Mouse (Mus musculus): Measurements from ENCODE around the gene Bcl11a. TPM values are rescaled to one million over a fixed set of nuclear protein-coding genes. Genes with fewer than 3 reads are reported as not detected.
A peak's percentile ranks its signal among the peaks of the same experiment; 100 is the strongest.

Gene Bcl11a
- polyA plus RNA-seq, 1 experiment = 10.4 TPM

DNA sequence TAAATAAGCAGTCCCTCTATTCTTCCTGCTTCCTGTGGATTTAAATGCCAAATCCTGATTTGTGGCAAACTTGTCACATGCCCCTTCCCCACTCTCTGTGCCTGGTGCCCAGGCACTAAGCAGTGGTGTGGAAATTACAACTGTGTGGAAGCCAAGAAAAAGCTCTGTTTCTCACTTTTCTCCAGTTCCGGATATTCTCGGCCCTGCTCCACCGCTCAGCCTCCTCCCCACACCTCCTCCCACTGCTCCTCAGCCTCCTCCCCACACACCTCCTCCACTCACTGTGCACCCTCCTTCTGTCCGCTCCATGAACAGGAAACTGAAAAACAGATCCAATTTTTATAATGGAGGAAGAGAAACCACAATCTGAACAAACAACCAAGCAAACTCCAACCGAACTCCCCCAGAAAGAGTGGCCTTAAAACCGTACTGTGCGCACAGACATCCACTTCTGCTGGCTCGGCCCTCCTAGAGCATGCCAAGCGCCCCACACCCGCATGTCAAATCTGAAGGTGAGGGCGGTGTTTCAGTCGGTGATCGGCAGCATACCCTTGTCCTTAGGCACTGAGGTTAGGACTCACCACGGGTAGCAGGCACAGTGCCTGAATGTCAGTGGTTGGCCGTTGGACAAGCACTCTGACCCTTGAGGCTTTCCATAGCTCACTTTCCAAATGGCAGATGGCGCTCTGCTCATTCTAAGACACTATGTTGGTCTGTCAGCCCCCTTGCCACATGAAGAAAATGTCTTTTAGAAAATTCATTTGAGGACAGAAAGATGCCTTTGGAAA is 66.5 kb downstream of the Bcl11a start:
- Histone ChIP-seq H3K27me3 (ENCODE audit: control insufficient read depth, insufficient read depth, low read length) (no peaks in the 10 kb centered on the region), H3K4me3 (replicated peaks; ENCODE audit: insufficient read depth, low read depth, low read length) (peak overlapping the region; percentile 31), H3K4me1 (ENCODE audit: control insufficient read depth, insufficient read depth, low read length) (peaks cover 6% of the 10 kb centered on the region), H3K27ac (ENCODE audit: insufficient read depth, low read length) (no peak overlapping the region)
- TF ChIP-seq CTCF (IDR thresholded peaks at IDR 0.05; ENCODE audit: borderline replicate concordance, insufficient read depth, low read depth, low read length) = no peak
- no peak for TF ChIP-seq POLR2A (IDR thresholded peaks at IDR 0.05; ENCODE audit: borderline replicate concordance, insufficient read depth, low read length)
- 11% methylated on average over 16 of the region's 16 CpGs for WGBS
- DNase-seq = peak; percentile 68 to 69

DNA sequence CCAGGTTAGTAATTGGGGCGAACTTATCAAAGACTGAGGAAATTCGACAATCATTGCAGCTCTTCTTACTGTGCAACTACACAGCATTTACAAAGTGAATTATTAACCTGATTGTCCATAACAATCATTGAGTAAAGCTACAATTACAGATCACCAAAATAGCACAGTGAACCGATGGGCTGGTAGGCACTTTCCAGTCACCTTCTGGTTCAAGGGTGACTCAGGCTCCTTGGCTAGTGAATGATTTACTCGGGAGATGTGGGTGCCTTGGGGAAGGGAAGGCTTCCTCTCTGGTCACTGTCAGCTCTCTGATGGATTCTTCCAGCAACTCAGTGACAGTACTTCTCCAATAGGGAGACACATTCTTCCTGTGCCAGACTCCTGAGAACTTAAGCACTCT is 68.2 kb downstream of the Bcl11a start:
- Histone ChIP-seq H3K27ac (ENCODE audit: insufficient read depth, low read length) (no peak overlapping the region), H3K27me3 (ENCODE audit: control insufficient read depth, insufficient read depth, low read length) (no peaks in the 10 kb centered on the region), H3K4me1 (ENCODE audit: control insufficient read depth, insufficient read depth, low read length) (peaks cover 6% of the 10 kb centered on the region), H3K4me3 (replicated peaks; ENCODE audit: insufficient read depth, low read depth, low read length) (no peak overlapping the region)
- TF ChIP-seq POLR2A (IDR thresholded peaks at IDR 0.05; ENCODE audit: borderline replicate concordance, insufficient read depth, low read length) (no peak), CTCF (IDR thresholded peaks at IDR 0.05; ENCODE audit: borderline replicate concordance, insufficient read depth, low read depth, low read length) (no peak)
- no peak for DNase-seq
- 98% methylated on average over 4 of the region's 4 CpGs for WGBS

DNA sequence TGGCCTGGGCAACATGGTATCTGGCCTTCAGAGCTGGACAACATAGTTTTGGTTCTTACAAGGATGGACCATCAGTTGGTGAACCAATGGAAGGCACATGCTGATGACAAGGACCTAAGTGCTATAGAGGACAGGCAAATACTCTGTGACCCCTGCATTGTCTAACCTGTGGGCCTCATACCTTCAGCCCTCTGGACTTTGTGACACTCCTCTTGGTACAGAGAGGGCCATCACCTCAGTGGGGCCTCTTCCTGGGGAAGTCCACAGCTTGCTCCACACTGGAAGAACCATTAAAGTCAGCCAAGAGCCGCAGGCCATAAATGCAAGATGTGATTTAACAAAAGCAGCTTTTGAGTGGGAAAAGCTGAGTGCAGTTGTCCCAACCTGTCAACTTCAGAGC is 68.6 kb downstream of the Bcl11a start:
- no peak for DNase-seq
- no peak overlapping the region for H3K27ac ChIP-seq (ENCODE audit: insufficient read depth, low read length)
- no peak overlapping the region for H3K4me3 ChIP-seq (replicated peaks; ENCODE audit: insufficient read depth, low read depth, low read length)
- peaks cover 6% of the 10 kb centered on the region for H3K4me1 ChIP-seq (ENCODE audit: control insufficient read depth, insufficient read depth, low read length)
- TF ChIP-seq CTCF (IDR thresholded peaks at IDR 0.05; ENCODE audit: borderline replicate concordance, insufficient read depth, low read depth, low read length) (no peak), POLR2A (IDR thresholded peaks at IDR 0.05; ENCODE audit: borderline replicate concordance, insufficient read depth, low read length) (no peak)
- no peaks in the 10 kb centered on the region for H3K27me3 ChIP-seq (ENCODE audit: control insufficient read depth, insufficient read depth, low read length)
- WGBS = 96% methylated on average over 1 of the region's 1 CpGs

DNA sequence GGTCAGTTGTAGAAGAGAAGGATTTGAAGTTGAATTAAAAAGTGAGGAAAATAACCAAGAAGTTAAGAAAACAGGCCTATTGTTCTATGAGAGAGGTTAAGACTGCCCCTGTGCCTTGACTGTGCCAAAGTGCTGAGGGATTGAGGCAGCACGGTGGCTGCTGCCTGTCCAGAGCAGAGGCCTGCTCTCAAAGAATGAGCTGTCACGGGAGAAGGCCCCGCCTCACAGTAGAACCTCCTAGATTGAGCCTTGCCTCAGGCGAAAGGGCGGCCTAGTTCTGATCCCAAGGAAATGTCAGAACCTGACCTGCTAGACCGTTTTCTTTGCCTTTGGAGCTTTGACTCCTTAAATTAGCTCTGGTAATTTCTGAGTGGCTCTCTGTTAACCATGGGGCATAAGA is 69.8 kb downstream of the Bcl11a start:
- H3K4me3 ChIP-seq (replicated peaks; ENCODE audit: insufficient read depth, low read depth, low read length) = no peak overlapping the region
- no peak overlapping the region for H3K27ac ChIP-seq (ENCODE audit: insufficient read depth, low read length)
- TF ChIP-seq POLR2A (IDR thresholded peaks at IDR 0.05; ENCODE audit: borderline replicate concordance, insufficient read depth, low read length) (no peak), CTCF (IDR thresholded peaks at IDR 0.05; ENCODE audit: borderline replicate concordance, insufficient read depth, low read depth, low read length) (no peak)
- H3K4me1 ChIP-seq (ENCODE audit: control insufficient read depth, insufficient read depth, low read length) = peaks cover 6% of the 10 kb centered on the region
- 92% methylated on average over 6 of the region's 6 CpGs for WGBS
- DNase-seq = no peak
- no peaks in the 10 kb centered on the region for H3K27me3 ChIP-seq (ENCODE audit: control insufficient read depth, insufficient read depth, low read length)

DNA sequence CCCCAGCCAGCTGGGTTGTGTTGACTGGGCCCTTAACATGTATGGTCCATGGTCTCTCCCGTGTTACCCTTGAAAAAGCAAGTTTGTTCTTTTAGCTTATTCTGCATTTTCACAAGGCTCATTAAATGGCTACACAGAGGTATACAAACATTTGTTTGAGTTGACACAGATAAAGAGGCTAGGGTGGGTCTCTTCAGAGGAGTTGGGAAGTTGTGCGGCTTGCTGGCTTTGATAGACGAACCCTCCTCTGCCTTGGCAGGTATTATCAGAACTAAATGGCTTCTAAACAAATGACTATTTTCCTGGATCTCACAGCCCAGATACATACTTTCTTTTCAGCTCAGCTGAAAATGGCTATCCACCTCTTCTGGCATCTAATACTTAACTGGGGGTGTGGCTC is 70.7 kb downstream of the Bcl11a start:
- TF ChIP-seq CTCF (IDR thresholded peaks at IDR 0.05; ENCODE audit: borderline replicate concordance, insufficient read depth, low read depth, low read length) (no peak), POLR2A (IDR thresholded peaks at IDR 0.05; ENCODE audit: borderline replicate concordance, insufficient read depth, low read length) (no peak)
- no peak for DNase-seq
- WGBS = 97% methylated on average over 3 of the region's 3 CpGs
- no peaks in the 10 kb centered on the region for H3K27me3 ChIP-seq (ENCODE audit: control insufficient read depth, insufficient read depth, low read length)
- H3K4me3 ChIP-seq (replicated peaks; ENCODE audit: insufficient read depth, low read depth, low read length) = no peak overlapping the region
- H3K4me1 ChIP-seq (ENCODE audit: control insufficient read depth, insufficient read depth, low read length) = peaks cover 6% of the 10 kb centered on the region
- H3K27ac ChIP-seq (ENCODE audit: insufficient read depth, low read length) = no peak overlapping the region

DNA sequence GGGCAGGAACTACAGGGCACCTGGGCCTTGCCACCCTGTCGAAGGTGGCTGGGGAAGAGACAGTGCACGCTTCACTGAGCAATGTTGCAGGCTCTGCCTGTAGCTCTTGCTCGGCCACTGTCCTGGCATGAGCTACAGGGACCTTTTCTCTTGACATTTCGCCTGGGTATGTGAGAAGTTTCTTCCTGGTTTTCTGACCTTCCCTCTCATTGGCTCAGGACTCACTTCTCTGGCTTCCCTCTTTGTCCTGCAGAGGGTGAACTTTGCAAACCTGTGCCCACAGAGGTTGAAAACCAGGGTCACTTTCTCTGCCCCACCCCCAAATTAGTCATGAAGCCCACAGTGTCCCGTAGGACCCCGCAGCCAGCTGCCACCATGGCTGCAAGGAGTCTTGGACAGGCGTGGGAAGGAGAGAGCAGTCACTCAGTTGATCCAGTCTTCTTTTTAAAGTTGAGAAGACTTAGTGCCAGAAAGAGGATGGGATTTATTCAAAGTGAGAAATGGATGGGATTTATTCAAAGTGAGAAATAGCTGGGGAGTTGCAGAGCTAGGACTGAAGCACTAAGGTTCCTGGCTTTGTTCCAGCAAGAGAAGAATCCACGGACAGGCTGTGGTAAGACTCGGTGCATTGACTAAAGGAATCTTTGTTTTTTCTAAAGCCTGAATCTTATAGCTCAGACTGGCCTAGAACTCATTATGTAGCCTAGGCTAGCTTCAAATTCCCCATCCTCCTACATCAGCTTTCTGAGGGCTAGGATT is 71.8 kb downstream of the Bcl11a start:
- H3K27me3 ChIP-seq (ENCODE audit: control insufficient read depth, insufficient read depth, low read length) = no peaks in the 10 kb centered on the region
- no peak for DNase-seq
- WGBS = 52% methylated on average over 9 of the region's 9 CpGs
- H3K4me3 ChIP-seq (replicated peaks; ENCODE audit: insufficient read depth, low read depth, low read length) = no peak overlapping the region
- peaks cover 3% of the 10 kb centered on the region; the same call in 1 of the 2 replicates for H3K4me1 ChIP-seq (ENCODE audit: control insufficient read depth, insufficient read depth, low read length)
- no peak overlapping the region for H3K27ac ChIP-seq (ENCODE audit: insufficient read depth, low read length)
- TF ChIP-seq CTCF (IDR thresholded peaks at IDR 0.05; ENCODE audit: borderline replicate concordance, insufficient read depth, low read depth, low read length) (no peak), POLR2A (IDR thresholded peaks at IDR 0.05; ENCODE audit: borderline replicate concordance, insufficient read depth, low read length) (no peak)

DNA sequence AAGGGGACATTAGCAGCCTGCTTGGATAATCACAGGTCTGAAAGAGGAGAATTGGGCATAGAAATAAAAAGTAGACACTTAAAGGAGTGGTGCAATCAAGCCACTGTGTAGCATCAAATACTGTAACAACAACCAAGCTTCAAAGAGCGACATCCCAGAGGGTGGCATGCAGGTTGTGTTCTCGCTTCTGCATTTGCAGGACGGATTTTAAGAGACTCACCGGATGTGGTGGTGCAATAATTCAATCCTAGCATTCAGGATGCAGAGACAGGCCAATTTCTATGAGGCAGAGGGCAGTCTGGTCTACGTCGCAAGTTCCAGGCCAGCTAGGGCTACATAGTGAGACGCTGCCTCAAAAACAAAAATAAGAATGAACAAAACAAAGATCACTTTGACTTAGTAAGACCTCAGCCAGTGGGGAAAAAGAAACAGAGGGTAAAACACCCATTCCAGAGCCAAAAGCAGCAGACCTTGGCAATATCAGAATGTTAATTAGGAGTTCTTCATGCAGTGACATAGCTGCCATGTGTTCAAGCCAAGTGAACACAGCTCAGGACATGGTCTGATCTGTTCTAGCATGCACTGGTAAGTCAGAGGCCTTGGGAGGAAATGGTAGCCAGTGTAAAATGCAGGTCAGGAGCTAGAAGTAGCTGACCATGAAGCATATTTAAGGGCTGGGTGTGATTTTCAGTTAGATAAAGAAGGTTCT is 74.4 kb downstream of the Bcl11a start:
- H3K27ac ChIP-seq (ENCODE audit: insufficient read depth, low read length) = no peak overlapping the region
- no peak for TF ChIP-seq POLR2A (IDR thresholded peaks at IDR 0.05; ENCODE audit: borderline replicate concordance, insufficient read depth, low read length)
- TF ChIP-seq CTCF (IDR thresholded peaks at IDR 0.05; ENCODE audit: borderline replicate concordance, insufficient read depth, low read depth, low read length) = no peak
- H3K4me1 ChIP-seq (ENCODE audit: control insufficient read depth, insufficient read depth, low read length) = no peaks in the 10 kb centered on the region
- DNase-seq = no peak
- H3K4me3 ChIP-seq (replicated peaks; ENCODE audit: insufficient read depth, low read depth, low read length) = no peak overlapping the region
- WGBS = 81% methylated on average over 7 of the region's 7 CpGs
- H3K27me3 ChIP-seq (ENCODE audit: control insufficient read depth, insufficient read depth, low read length) = no peaks in the 10 kb centered on the region

All from cerebellum, adult 2 months (tissue).